Mouse (Mus musculus): ENCODE measurements around the gene Etl4.

DNA sequence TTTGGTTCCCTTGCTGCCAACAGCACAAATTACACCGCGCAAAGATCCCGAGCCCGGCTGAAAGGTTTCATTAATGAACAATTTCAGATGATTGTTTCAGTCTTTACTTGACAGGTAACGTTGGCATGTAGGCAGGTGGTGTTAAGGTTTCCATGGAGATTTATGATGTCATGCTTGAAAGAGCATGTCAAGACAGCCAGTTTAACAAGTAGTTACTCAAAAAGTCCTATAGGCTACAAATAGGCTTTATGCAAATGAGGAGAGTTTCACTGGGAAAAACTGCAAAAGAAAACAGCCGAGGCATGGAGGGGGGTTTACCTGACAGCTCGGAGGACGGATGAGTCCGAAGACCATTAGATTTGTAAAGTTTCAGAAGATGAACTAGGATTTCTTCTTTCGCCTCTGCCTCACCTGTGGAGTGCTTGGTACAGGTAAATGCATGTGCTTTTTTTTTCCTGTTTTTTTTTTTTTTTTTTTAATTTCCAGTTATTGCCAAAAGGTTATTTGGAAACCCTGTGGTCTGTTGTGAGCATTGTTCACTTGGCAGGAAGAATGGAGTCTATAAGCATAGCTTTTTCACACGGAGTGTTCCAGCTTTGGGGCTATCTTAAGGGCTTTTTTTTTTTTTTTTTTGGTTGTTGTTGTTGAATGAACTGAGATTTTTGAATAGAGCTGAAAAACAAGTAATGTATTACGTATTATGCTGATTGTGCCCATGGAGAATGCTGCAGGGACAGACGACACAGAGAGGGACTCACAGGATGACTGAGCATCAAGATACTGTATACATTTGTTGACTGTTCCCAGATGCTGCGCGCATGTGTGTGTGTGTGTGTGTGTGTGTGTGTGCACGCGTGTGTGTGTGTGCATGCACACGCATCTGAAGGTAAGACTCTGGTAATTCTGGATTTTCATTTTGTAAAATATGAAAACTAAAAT, 638.4 kb downstream of the Etl4 start:
- TF ChIP-seq CTCF (IDR thresholded peaks at IDR 0.05; ENCODE audit: extremely low read depth, insufficient read length, insufficient replicate concordance, low read depth, low read length) = no peak
- no peak for TF ChIP-seq POLR2A (IDR thresholded peaks at IDR 0.05; ENCODE audit: low read depth, low read length)

All from small intestine, adult 2 months (tissue).